Mouse (Mus musculus) spleen, adult 2 months (tissue): ENCODE measurements at regions not wholly inside any gene's neighbourhood (a gene's known extent, or its start where the extent isn't known, plus 50 kb on each side); places are given as distances from the start of the nearest gene placed in this dataset.

Experiments used
- DNase-seq, 2 experiments: peaks; one replicate each; pipeline versions ENCODE4 v3.0.0 to v3.0.0-alpha.2; 2012 to 2021; ENCODE audit warnings: low spot score in 2 of 2, low read depth in 1 of 2
- H3K27ac ChIP-seq: fragments of 200-500 bp; 2 replicates; pipeline ENCODE4 v1.5.1; 2012; ENCODE audit warnings: low read length, inconsistent platforms; ENCODE audit not compliant: insufficient read depth
- H3K27me3 ChIP-seq: fragments of 200-500 bp; 2 replicates; pipeline ENCODE4 v1.6.1; 2012; ENCODE audit warnings: mild to moderate bottlenecking, moderate library complexity, low read length, inconsistent platforms; ENCODE audit not compliant: control insufficient read depth, insufficient read depth
- H3K36me3 ChIP-seq: fragments of 200-500 bp; 2 replicates; pipeline ENCODE4 v1.6.1; 2012; ENCODE audit warnings: mild to moderate bottlenecking, low read length, inconsistent platforms; ENCODE audit not compliant: control insufficient read depth, insufficient read depth
- H3K4me1 ChIP-seq: fragments of 200-500 bp; 2 replicates; pipeline ENCODE4 v1.6.1; 2011; ENCODE audit warnings: inconsistent platforms; ENCODE audit not compliant: control insufficient read depth, insufficient read depth, insufficient read length
- H3K4me3 ChIP-seq: fragments of 200-500 bp; 2 replicates; pipeline ENCODE4 v1.5.1; 2011; ENCODE audit warnings: mild to moderate bottlenecking, inconsistent platforms; ENCODE audit not compliant: insufficient read depth, insufficient read length; ENCODE audit errors: extremely low read depth
- CTCF ChIP-seq: fragments of 200-500 bp; IDR thresholded peaks from 2 replicates; pipeline ENCODE4 v1.5.1; 2011; ENCODE audit warnings: mild to moderate bottlenecking, inconsistent platforms; ENCODE audit not compliant: insufficient read depth, insufficient read length, insufficient replicate concordance; ENCODE audit errors: extremely low read depth
- POLR2A ChIP-seq: fragments of 200-500 bp; IDR thresholded peaks from 2 replicates; pipeline ENCODE4 v1.6.1; 2011; ENCODE audit warnings: low read depth, low read length, inconsistent platforms
- WGBS: fragments of 180-500 bp; shearing (Covaris S2); methylation state at CpG from one replicate; pipeline ENCODE4 v1.1.7; 2018; 5-methylcytosine and 5-hydroxymethylcytosine counted together

DNA sequence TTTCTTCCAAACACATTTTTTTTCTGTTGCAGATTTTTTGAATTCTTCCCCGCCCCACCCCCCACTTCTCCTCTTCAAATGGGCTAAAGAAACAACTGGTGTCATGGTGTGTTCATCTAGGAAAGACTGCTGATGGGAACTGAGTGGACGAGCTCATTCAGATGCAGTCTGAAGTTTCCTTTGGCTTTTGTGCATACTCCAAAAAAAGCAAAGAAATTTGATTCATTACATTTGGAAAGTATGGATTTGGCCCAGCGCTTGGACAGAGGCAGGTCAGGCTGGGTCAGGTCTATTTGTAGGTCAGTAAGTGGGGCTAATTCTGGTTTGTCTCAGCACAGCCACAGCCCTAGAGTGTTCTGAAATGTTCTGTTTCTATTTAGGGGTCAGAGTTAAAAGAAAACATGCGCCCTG, 477.9 kb upstream of the Nox3 start:
- no peak overlapping the region for H3K4me3 ChIP-seq
- WGBS = 88% methylated on average over 4 of the region's 4 CpGs
- no peaks in the 10 kb centered on the region for H3K4me1 ChIP-seq
- H3K27ac ChIP-seq = no peak overlapping the region
- no peaks in the 10 kb centered on the region for H3K27me3 ChIP-seq
- no peak for TF ChIP-seq CTCF
- TF ChIP-seq POLR2A = no peak
- no peaks in the 10 kb centered on the region for H3K36me3 ChIP-seq
- no peak for DNase-seq

GRCm38 (mm10) chr17:4175006-4175405, 478.9 kb upstream of the Nox3 start:
- Histone ChIP-seq H3K36me3 (no peaks in the 10 kb centered on the region), H3K4me3 (no peak overlapping the region)
- 90% methylated on average over 9 of the region's 9 CpGs for WGBS

GRCm38 (mm10) chr17:4176524-4176923, 480.5 kb upstream of the Nox3 start:
- H3K36me3 ChIP-seq = no peaks in the 10 kb centered on the region
- H3K4me1 ChIP-seq = no peaks in the 10 kb centered on the region
- no peaks in the 10 kb centered on the region for H3K27me3 ChIP-seq
- H3K27ac ChIP-seq = no peak overlapping the region
- no peak for DNase-seq
- 63% methylated on average over 3 of the region's 3 CpGs for WGBS
- no peak overlapping the region for H3K4me3 ChIP-seq
- no peak for TF ChIP-seq POLR2A
- no peak for TF ChIP-seq CTCF

More at GRCm38 (mm10) chr17:4175006-4175405, 478.9 kb upstream of the Nox3 start:
- no peak overlapping the region for H3K27ac ChIP-seq
- DNase-seq = no peak
- no peaks in the 10 kb centered on the region for H3K27me3 ChIP-seq
- no peaks in the 10 kb centered on the region for H3K4me1 ChIP-seq
- no peak for TF ChIP-seq CTCF
- TF ChIP-seq POLR2A = no peak

DNA sequence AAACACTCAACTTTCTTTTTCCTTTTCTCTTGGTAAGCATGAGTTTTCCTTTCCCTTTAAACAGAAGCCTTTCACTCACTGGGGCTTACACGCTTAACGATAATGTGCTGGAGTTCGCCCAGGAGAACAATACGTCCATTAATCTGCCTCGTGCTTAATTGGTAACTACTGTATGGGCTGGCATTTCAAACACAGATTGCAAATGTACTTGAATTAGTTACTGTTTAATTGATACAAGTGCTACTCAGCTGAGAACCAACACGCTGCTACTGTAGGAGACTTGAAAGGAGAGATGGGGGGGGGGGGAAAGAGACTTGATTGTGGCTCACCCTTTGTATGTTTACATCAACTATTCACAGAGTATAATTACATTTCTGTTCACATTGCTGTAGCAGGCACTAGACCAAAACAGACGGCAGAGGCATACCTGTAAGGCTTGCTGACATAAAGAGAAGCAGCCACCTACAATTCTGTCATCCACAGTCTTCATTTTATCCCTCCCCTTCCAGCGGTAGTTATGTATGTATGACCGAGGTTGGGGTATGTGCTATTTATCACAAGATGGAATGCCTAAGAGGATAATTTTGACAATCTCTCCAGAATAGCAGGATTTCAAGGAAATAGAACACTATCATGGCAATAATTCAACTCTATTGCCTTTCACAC, 481.6 kb upstream of the Nox3 start:
- Histone ChIP-seq H3K27me3 (no peaks in the 10 kb centered on the region), H3K27ac (no peak overlapping the region), H3K36me3 (no peaks in the 10 kb centered on the region), H3K4me3 (no peak overlapping the region), H3K4me1 (no peaks in the 10 kb centered on the region)
- WGBS = 90% methylated on average over 9 of the region's 9 CpGs
- TF ChIP-seq CTCF = no peak
- no peak for DNase-seq

DNA sequence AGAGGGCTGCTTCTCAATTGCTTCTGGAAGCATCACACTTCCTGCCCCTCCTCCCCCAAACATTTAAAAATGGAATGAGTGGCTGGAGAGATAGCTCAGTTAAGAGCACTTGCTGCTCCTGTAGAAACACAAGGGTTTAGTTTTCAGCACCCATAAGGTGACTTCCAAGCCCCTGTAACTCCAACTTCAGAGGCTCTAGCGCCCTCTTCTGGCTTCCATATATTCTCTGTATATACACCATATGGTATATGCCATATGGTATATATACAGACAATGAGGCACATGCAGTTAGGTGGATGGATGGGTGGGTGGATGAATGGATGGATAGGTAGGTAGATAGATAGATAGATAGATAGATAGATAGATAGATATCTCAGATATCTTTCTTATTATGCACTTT, 483.2 kb upstream of the Nox3 start:
- Histone ChIP-seq H3K36me3 (no peaks in the 10 kb centered on the region), H3K4me3 (no peak overlapping the region), H3K27me3 (no peaks in the 10 kb centered on the region), H3K4me1 (no peaks in the 10 kb centered on the region), H3K27ac (no peak overlapping the region)
- 68% methylated on average over 1 of the region's 1 CpGs for WGBS
- no peak for DNase-seq
- no peak for TF ChIP-seq CTCF
- TF ChIP-seq POLR2A = no peak

DNA sequence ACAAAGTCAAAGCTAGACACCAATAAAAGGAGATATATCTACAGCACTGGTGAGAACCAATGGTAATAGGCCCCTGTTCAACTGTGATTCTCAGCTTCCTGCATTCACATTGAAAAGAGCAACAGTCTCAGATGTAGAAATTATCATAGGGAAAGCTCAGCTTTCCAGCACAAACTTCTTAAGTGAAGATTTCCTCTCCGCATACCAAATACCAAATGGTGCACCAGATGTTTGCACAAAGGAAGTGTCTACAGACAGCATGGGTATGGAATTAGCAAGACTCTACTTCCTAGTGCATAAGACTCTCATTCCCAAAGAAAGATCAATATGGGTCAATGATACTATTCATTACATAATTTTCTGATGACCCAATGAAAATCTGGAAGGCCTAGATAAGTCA, 486.0 kb upstream of the Nox3 start:
- no peak overlapping the region for H3K4me3 ChIP-seq
- no peaks in the 10 kb centered on the region for H3K4me1 ChIP-seq
- H3K27me3 ChIP-seq = no peaks in the 10 kb centered on the region
- no peak for DNase-seq
- TF ChIP-seq CTCF = no peak
- no peak for TF ChIP-seq POLR2A
- no peak overlapping the region for H3K27ac ChIP-seq
- no peaks in the 10 kb centered on the region for H3K36me3 ChIP-seq
- WGBS = 96% methylated on average over 1 of the region's 1 CpGs

DNA sequence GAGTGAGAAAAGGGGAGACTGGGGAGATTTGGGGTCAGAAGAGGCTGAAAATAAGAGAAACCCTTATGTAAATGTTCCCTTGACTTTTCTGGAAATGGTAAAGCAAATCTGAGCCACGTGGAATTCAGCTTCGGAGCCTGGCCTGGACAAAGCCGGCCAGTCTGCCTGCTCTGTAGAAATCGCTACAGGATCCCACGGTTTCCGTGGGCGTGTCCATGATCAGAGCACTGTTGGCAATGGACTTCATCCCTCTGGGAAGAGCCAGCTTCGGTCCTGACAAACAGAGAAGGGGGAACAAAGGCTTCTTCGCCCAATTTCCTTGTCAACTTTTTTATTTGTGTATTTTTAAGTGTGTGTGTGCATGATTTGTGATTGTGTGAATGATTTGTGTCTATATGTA, 490.7 kb upstream of the Nox3 start:
- H3K4me1 ChIP-seq = no peaks in the 10 kb centered on the region
- no peak for DNase-seq
- WGBS = 75% methylated on average over 9 of the region's 9 CpGs
- no peaks in the 10 kb centered on the region for H3K36me3 ChIP-seq
- TF ChIP-seq POLR2A (no peak), CTCF (no peak)
- no peak overlapping the region for H3K27ac ChIP-seq
- no peak overlapping the region for H3K4me3 ChIP-seq
- no peaks in the 10 kb centered on the region for H3K27me3 ChIP-seq
